Mouse (Mus musculus) layer of hippocampus, postnatal 25 days (tissue): ENCODE measurements around the gene Cd28. TPM values are rescaled to one million over a fixed set of nuclear protein-coding genes. Genes with fewer than 3 reads are reported as not detected.

ENCODE experiments used
- DNase-seq, 2 experiments: peaks; one replicate each; pipeline ENCODE4 v3.0.0; 2022; ENCODE audit warnings: mixed read lengths in 2 of 2, low spot score in 1 of 2; ENCODE audit errors: extremely low spot score in 1 of 2
- total RNA-seq, 2 experiments: library from RNA; stranded (reverse); gene quantifications; 2 replicates each; pipeline ENCODE4 v1.2.3; 2021

Cd28 gene
- total RNA-seq, 2 experiments from 2014 or later, result 0.05 to 0.16 TPM

DNA sequence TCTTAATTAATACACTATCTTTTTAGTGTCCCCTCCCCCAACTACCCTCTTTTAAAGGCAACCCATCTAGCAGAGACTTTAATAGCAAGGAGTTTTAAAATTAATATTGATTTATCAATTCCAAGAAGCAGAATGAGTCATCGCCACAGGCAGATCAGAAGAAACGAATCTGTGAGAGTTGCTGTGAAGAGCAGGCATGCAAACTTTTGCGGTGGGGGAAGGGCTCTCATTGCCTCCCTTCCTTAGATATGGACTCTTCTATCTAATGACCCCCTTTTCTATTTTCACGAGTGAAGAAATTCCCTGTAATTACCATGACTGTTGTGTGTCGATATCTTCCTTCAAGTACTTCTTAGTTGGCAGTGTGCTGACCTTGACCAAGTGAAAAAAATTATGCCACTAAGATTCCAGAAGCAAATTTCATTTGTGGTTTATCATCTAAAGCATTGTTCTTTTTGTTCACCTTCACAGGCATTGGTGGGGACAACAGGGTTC is 32.8 kb downstream of the Cd28 start:
- no peak for DNase-seq

DNA sequence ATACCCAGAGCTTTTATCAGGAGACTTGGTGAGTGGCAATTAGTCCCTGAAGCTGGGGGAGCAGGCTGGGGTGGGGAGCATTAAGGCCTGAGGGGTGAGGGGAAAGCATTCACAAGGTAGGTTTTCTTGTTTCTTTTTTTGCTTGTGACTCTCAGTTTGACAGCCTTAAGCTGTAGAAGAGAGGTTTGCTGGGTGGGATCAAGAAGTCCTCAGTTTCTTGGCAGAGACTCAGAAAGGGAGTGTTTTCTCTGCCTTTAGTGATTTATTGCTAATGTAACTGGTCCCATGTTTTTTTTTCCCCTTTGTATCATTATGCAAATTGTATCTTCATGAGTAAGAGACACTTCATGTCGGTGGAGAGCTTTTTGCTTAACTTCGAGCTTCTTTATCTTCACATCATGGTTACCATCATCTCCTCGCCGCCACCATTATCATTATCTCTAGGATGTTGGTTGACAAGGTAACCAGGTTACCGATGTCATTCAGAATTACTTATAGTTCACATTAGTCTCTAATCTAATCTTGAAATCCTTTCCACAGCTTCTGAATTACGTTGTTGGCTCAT is 33.7 kb downstream of the Cd28 start:
- DNase-seq, result no peak

DNA sequence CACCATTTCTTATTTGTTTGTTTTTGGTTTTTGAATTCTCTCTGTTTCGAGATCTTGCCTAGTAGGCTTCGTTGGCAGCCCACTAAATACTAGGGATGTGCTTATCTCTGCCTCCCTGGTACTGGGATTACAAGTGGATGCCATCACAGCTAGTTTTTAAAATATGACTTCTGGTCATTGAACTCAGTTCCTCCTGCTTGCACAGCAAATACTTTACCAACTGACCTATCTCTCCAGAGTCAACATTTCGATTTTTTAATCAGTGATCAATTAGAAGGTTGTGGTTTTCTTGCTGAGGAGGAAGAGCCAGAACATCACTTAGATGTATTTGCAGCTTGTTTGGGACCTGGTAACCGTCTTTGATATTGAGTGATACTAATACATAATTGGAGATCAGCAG is 34.4 kb downstream of the Cd28 start:
- DNase-seq, result no peak

DNA sequence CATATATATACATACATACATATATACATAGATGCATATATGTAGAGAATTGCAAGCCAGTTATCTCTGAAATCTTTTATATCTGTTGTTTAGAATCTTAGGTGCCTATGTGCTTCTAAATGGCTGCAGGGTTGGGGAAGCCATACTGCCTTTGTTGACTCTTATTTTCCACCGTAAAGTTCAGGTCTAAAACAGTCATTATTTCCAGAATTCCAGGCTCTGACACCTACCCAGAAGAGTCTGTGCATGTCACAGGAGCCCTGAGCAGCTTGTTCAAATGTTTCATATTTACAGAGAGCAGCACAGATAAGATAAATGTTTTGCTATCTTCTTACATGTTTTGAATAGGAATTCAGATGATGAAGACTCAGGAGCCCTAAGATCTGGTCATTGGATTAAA is 36.4 kb downstream of the Cd28 start:
- DNase-seq, result no peak

DNA sequence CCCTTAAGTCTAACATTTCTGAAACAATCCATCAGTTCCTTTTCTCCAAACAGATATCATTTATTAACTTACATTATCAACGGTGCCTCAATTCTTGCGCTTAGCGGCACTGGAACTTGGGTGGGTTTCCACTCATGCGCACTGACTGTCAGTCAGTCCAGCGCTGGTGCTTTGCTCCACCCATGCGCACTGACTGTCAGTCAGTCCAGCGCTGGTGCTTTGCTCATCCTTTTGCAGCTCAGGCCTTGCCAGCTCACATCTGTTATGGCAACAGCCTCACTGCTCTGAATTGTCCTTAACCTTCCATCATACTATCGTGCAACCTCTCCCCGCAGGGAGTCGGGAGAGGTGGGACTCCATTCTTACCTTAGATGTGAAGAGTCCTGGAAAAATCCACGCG is 37.4 kb downstream of the Cd28 start:
- no peak for DNase-seq

DNA sequence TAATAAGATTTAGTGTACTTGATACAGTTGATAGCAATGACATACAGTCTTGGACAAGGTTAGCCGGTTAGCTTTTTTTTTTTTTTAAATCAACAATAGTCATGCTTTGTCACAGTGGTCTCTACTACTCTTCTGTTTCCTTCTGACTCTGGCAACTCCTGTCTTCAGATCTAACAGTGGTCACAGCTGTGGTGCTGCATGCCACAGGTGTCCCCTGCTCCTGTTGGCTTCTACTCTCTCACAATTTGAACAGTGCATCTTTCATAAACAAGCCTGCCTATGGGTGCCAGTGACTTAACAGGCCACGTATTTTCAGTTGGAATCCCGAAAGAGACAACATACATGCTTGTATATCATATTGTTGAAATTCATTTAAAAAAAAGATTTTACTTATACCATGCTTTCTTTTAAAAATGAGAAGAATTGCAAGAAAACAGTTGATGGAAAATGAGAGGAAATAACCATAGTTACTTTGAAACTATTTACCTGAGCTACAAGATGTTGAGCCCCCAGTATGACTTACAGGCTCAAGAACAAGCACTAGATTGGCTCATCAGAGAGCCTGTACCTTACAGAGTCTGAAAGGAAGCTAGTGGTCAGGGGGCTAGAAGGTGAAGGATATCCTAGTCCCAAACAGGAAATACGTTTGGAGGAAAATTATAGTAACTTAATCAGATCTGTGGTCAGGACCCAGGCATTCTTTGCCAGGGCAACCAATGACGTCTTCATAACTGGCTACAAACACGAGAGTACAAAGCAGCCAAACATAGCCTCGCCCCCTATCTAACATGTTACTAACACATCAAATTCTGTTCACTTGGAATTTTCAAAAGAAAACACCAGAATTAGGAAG is 39.0 kb downstream of the Cd28 start:
- no peak for DNase-seq

DNA sequence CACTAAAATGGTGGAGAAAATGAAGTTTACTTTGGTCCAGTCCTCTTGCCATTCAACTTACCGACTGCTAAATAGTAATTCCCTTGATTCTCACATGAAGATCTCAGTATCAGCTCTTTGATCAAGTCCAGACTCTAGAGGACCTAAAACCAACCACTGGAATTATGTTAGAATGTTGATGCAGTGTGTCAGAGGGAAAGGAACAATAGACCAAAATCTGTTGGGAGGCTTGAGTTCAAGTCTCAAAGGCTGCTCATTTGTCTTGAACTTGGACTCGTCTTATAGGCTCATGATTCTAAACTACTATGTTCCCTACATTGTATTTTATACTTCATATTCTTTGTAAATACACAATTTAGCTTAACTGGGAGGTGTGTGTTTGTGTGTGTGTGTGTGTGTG is 41.0 kb downstream of the Cd28 start:
- DNase-seq, result no peak

DNA sequence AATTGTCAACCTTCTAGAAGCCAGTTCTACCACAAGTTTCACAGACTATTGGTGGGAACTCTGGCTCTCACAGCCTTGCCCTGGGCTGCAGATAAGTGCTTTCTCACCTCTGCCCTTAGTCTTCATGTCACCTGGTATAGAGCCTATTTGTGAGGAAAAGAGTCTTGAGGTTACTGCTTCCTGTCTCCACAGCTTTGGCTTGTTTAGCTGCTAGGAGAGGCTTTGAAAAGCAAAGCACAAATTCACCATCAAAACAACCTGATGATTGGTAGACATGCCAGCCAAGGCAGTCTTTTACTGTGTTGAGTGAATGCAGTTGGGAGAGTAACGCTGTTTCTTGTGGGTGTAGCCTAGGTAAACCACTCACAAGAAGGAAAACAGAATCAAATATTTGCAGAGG is 41.6 kb downstream of the Cd28 start:
- DNase-seq, result no peak

DNA sequence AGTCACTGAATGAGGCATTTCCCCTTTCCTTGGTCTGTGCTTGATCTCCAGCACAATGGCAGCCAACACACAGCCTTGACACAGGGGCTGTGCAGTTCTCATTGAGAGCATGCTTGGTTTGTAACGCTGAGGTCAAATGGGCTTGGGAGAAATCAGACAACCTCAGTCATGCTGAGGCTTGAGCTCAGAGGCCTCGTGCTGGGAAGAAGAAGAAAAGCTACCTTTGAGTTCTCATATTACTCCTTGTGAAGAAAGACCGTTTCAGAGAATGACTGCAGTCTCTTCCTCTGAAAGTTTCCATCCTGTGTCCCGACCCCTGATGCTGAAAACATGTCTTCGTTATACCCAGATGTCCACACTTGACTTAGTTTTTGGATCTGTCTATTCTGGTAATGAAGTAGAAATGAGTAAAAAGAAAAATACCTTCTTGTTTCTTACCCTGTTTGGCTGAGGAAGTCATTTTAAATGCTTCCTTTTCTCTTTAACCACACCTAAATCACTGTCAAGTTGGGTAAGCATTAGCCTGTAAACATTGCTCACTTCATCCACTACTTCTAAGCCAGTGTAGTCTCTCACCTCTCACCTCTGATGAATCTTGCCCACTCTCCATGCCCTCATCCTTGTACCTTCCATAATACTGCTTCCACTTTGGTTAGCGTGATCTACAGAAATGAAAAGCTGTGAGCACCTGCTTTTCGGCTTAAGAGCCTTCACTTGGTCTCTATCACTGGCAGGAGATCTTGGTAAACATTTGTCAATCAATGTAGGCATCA is 43.1 kb downstream of the Cd28 start:
- no peak for DNase-seq

DNA sequence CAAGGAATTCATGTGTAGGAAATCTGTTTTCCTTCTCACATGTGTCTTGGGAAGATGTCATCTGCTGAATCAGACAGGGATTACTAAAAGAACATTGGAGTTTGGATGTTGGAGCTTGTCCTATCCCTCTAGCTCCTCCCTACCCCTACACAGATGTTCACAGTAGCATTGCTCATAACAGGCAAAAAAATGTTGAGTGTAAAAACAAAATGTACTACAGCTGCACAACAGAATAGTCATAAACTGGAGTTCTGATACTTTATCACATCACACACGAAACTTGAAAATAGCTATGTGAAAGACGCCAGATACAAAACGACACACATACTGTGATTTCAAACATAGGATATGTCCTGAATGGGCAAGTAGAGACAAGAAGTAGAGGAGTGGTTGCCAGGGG is 43.9 kb downstream of the Cd28 start:
- no peak for DNase-seq

DNA sequence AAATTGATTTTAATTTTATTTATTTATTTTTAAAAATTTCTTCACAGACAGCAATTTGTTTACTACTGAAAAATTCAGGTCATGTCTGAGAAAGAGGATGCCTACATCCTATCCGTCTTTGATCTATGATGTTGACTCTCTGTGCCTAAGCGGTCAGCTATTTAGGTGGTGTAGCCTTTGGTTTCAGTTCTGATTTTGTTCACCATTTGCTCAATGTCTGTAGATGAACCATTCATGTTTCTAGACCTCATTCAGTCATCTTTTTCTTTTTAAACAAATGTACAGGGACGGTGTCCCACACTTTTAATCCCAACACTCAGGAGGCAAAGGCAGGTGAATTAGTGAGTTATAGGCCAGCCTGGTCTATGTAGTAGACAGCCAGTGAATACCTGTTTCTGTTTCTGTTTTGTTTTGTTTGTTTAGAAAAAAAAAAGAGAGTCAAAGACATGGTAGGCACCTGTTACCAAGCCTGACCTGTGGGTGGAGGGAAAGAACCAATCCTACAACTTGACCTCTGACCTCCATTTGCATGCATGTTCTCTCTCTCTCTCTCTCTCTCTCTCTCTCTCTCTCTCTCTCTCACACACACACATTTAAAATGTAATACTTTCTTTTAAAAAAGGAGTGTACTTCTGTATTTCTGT is 45.0 kb downstream of the Cd28 start:
- no peak for DNase-seq

DNA sequence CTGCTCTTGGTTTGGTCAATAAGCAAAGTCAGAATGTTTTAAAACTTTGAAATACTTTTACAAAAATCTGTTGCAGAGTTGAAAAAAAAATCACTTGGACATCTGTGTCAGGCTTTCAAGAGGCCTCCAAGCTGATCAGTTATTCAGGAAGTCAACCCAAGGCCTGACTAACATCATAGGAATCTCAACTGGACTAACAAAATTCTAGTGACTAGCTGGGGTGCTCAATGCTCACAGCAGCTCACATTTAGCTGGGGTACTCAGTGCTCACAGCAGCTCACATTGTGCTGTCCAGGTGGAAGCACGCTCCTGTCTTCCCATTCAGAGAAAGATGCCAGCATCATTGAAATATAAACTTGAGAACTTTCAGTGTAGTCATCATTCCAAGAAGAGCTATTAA is 45.9 kb downstream of the Cd28 start:
- DNase-seq, result no peak

DNA sequence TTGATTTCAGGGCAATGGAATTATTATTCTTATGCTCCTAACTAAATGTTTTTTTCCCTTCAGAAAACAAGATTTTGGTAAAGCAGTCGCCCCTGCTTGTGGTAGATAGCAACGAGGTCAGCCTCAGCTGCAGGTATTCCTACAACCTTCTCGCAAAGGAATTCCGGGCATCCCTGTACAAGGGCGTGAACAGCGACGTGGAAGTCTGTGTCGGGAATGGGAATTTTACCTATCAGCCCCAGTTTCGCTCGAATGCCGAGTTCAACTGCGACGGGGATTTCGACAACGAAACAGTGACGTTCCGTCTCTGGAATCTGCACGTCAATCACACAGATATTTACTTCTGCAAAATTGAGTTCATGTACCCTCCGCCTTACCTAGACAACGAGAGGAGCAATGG is 46.3 kb downstream of the Cd28 start:
- no peak for DNase-seq

DNA sequence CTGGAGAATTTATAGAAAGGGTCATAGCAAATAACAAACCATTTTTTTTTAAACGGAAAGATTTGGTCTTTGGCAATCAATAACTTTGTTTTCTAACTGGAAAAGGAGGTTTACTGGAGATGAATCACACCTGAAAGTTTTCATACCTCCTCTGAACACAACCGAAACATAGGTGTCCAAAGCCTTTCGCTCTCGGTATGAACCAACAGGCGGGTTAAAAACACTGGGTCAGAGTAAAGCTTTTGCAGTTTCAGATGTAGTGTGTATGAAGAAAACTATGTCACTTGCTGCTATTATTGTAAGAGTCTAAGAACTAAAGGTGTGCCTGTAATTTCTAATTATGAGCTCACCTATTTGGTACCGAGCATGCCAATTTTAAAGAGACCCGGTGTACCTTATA is 55.2 kb downstream of the Cd28 start:
- DNase-seq, result no peak

DNA sequence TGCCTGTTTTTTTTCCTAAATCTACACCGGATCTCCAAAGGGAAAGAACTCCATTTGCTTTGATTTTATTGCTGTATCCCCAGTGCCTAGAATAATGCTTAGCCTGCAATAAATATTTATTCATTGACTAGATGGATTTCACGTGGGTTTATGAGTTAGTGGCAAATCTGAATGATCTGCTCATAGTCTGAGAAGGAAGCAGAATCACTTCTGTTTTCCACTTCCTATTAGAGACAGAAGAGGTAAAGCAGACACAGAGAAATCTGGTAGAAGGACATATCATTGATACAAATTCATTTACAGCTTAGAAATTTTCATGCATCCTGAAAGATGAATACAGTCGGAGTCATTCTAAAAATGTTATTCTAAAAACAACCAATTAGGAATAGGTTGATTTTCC is 56.6 kb downstream of the Cd28 start:
- no peak for DNase-seq

DNA sequence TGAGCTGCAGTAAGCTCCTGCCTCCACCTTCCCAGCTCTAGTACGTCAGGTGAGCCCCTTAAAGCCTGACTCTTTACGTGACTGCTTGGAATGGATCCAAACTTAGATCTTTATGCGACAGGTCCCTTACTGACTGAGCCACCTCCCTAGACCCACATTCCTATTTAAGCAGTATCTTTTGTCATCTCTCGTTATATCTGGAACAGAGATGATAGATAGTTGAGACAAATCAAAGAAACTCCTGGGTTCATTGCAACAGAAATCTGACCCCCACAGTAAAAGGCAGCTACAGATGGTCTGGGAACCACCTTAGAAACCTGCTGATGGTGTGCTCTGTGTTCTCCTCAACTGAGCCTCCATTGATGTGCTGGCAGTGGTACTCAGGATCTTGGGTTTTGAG is 59.6 kb downstream of the Cd28 start:
- no peak for DNase-seq

DNA sequence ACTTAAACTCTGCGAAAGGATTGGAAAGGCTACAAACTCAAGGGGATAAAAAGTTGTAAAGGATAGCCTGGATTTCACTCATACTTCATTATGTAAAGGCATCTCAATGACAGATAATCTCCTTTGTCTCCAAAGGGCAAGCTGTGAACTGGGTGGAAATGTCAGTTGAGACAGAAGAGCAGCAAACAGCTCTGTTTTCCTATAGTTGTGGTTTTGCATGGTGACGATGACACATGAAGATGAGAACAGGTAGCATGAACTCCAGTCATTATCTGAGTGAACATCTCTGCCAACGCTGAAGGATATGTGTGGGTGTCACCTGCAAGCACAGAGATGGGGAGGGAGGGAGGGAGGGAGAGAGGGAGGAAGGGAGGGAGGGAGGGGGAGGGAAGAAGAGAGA is 60.3 kb downstream of the Cd28 start:
- no peak for DNase-seq

DNA sequence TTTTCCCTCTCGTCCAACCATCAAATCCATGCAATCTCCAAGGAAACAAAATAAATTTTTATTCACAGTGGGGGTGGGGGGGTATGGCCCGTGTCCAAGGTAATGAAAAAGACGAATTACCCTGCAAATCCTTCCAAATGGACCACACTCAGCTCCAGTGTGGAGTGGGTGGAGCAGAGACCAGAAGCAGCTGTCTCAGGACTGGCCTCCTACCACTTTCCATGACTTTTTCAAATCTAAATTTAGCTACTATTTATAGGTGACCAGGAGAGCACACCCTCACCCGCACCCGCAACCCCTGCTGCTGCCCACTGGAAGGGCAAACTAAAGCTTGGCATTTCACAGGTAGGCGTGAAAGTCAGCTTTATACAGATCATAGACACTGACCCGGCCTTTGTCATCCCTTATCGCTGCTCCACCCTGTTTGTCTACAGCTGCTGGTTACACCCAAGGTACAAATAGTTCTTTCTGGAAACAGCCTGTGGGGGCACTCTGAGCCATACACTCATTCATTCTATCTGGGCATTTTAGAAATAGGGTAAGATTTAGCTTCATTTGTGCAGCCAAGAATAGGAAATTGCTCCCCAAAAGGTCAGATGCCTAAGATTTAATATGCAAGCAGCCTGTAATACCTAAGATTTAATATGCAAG is 62.0 kb downstream of the Cd28 start:
- no peak for DNase-seq

DNA sequence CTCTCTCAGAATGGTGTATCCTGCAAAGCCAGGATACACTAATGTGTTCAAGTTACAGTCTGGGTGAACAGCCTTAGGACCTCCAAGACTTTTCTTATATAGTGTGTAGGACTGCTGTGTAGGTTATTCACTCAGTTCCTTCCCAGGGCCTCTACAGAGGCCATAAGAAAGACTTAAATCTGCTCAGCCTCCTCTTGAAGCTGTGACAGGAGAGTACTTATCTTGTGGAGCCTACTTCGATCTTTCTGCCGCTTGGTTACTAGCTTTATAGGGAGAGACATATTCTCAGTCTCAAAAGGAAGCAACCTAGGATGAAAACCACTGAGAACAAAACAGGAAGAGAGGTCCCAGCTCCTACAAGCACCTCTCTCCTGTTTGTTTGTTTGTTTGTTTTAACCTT is 62.6 kb downstream of the Cd28 start:
- DNase-seq, result no peak

DNA sequence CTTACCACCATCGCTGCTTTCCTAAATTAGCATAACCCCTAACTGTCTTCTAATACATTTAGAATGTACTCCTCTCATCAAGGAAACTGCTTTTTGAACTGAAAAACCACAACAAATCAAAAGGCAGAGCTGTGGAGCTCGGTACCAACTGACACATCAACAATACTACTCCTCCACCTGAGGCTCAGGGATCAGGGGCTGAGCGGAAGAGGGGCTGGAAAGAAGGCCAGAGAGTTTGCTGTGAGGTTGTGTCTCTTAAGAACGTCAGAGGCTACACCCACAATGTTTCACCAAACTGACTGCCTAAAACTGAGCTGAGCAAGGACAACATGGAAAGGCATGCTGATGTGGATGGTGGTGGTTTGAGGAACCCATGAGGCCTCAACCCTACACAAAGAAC is 65.1 kb downstream of the Cd28 start:
- DNase-seq, result no peak

DNA sequence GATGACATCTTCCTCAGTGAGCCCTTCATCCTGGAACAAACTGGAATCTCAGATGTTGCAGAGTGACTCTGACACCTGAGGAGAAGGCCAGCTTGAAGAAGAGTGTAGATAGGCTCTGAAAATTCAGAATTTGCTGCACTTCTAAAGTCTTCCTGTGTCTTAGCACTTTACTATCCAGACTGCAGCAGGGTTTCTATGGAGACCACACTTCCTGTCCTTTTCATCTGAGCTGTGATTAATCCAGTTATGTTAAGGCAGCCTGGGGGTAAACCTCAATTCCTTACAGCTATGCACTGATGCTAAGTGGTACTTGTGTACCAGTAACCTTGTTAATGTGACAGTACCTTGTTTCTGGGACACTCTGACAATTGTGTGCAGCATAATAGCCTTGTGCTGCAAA is 77.1 kb downstream of the Cd28 start:
- DNase-seq, result no peak
